Mouse (Mus musculus): ENCODE measurements around the gene Faim. TPM values are rescaled to one million over a fixed set of nuclear protein-coding genes. Genes with fewer than 3 reads are reported as not detected.
A peak's percentile ranks its signal among the peaks of the same experiment; 100 is the strongest.

Gene Faim
- polyA plus RNA-seq (2015; fragmentation: Nextera tagmentation; extraction: Ambion mirVana), result 35.3 and 38.4 TPM in 2 replicates

GRCm38 (mm10) chr9:98985800-98986475 lies at the start of gene Faim:
TSS of gene Faim (plus strand) at chr9:98986373.
- WGBS, result 1% methylated on average over 44 of the region's 45 CpGs
- Histone ChIP-seq H3K27ac (ENCODE audit: low read length) (no peak within 1 kb of the TSS; the same call in 1 of the 2 replicates), H3K9ac (replicated peaks; ENCODE audit: low read depth) (peak within 1 kb of the TSS; percentile 51; the same call in 1 of the 2 replicates), H3K36me3 (ENCODE audit: insufficient read depth, low read length) (no peaks in the 10 kb centered on the region), H3K9me3 (ENCODE audit: low read length) (no peaks in the 10 kb centered on the region), H3K4me3 (ENCODE audit: low read depth, low read length) (peak within 1 kb of the TSS; percentile 68), H3K4me2 (replicated peaks; ENCODE audit: low read depth, low read length) (peak within 1 kb of the TSS; percentile 100), H3K27me3 (replicated peaks; ENCODE audit: insufficient read depth, low read length) (peaks cover 3% of the 10 kb centered on the region; the same call in 1 of the 2 replicates), H3K4me1 (ENCODE audit: insufficient read depth, low read depth, low read length) (no peaks in the 10 kb centered on the region)
- ATAC-seq (peak; percentile 99), DNase-seq (ENCODE audit: low spot score) (peak; percentile 99)
- TF ChIP-seq CTCF (IDR thresholded peaks at IDR 0.05) (peak; percentile 47), EP300 (IDR thresholded peaks at IDR 0.05) (no peak)

GRCm38 (mm10) chr9:98939290-98939689 lies 46.9 kb upstream of the Faim start:
- H3K27me3 ChIP-seq (replicated peaks; ENCODE audit: insufficient read depth, low read length), result no peaks in the 10 kb centered on the region
- DNase-seq (ENCODE audit: low spot score) (peak; percentile 21), ATAC-seq (no peak)
- no peaks in the 10 kb centered on the region for H3K36me3 ChIP-seq (ENCODE audit: insufficient read depth, low read length)
- 24% methylated on average over 2 of the region's 2 CpGs for WGBS
- TF ChIP-seq EP300 (IDR thresholded peaks at IDR 0.05) (no peak), CTCF (IDR thresholded peaks at IDR 0.05) (peak; percentile 60)
- no peaks in the 10 kb centered on the region for H3K4me1 ChIP-seq (ENCODE audit: insufficient read depth, low read depth, low read length)
- no peak overlapping the region for H3K9ac ChIP-seq (replicated peaks; ENCODE audit: low read depth)
- H3K4me3 ChIP-seq (ENCODE audit: low read depth, low read length), result no peak overlapping the region
- H3K27ac ChIP-seq (ENCODE audit: low read length), result no peak overlapping the region
- H3K4me2 ChIP-seq (replicated peaks; ENCODE audit: low read depth, low read length), result no peak overlapping the region
- H3K9me3 ChIP-seq (ENCODE audit: low read length), result no peaks in the 10 kb centered on the region

- Histone ChIP-seq H3K9ac (replicated peaks; ENCODE audit: low read depth) (no peak overlapping the region), H3K4me1 (ENCODE audit: insufficient read depth, low read depth, low read length) (peaks cover 17% of the 10 kb centered on the region), H3K27me3 (replicated peaks; ENCODE audit: insufficient read depth, low read length) (peaks cover 71% of the 10 kb centered on the region), H3K4me2 (replicated peaks; ENCODE audit: low read depth, low read length) (no peak overlapping the region), H3K36me3 (ENCODE audit: insufficient read depth, low read length) (no peaks in the 10 kb centered on the region), H3K9me3 (ENCODE audit: low read length) (no peaks in the 10 kb centered on the region), H3K27ac (ENCODE audit: low read length) (no peak overlapping the region), H3K4me3 (ENCODE audit: low read depth, low read length) (no peak overlapping the region)
- ATAC-seq (0 out of 2 replicates have a peak, but pooled peaks have one; percentile 14), DNase-seq (ENCODE audit: low spot score) (no peak)
- WGBS, result under 1% methylated on average over 40 of the region's 40 CpGs
- TF ChIP-seq CTCF (IDR thresholded peaks at IDR 0.05) (peak; percentile 25; the same call in 1 of the 2 replicates), EP300 (IDR thresholded peaks at IDR 0.05) (no peak)
These were observed 33.8 kb upstream of the Faim start for GRCm38 (mm10) chr9:98952171-98953050.

- no peak for TF ChIP-seq CTCF (IDR thresholded peaks at IDR 0.05)
- TF ChIP-seq EP300 (IDR thresholded peaks at IDR 0.05), result no peak
- DNase-seq (ENCODE audit: low spot score) (no peak), ATAC-seq (no peak)
- Histone ChIP-seq H3K9ac (replicated peaks; ENCODE audit: low read depth) (no peak overlapping the region), H3K27me3 (replicated peaks; ENCODE audit: insufficient read depth, low read length) (peaks cover 80% of the 10 kb centered on the region), H3K4me3 (ENCODE audit: low read depth, low read length) (no peak overlapping the region), H3K4me1 (ENCODE audit: insufficient read depth, low read depth, low read length) (peaks cover 17% of the 10 kb centered on the region), H3K36me3 (ENCODE audit: insufficient read depth, low read length) (no peaks in the 10 kb centered on the region), H3K9me3 (ENCODE audit: low read length) (no peaks in the 10 kb centered on the region), H3K27ac (ENCODE audit: low read length) (no peak overlapping the region), H3K4me2 (replicated peaks; ENCODE audit: low read depth, low read length) (no peak overlapping the region)
- WGBS, result 1% methylated on average over 4 of the region's 4 CpGs
These were observed 32.9 kb upstream of the Faim start for GRCm38 (mm10) chr9:98953291-98953690.

- H3K27me3 ChIP-seq (replicated peaks; ENCODE audit: insufficient read depth, low read length), result peaks cover 85% of the 10 kb centered on the region
- no peak for DNase-seq (ENCODE audit: low spot score)
- no peak overlapping the region for H3K9ac ChIP-seq (replicated peaks; ENCODE audit: low read depth)
- peaks cover 17% of the 10 kb centered on the region for H3K4me1 ChIP-seq (ENCODE audit: insufficient read depth, low read depth, low read length)
- WGBS, result 3% methylated on average over 9 of the region's 9 CpGs
- TF ChIP-seq CTCF (IDR thresholded peaks at IDR 0.05) (no peak), EP300 (IDR thresholded peaks at IDR 0.05) (no peak)
- no peaks in the 10 kb centered on the region for H3K36me3 ChIP-seq (ENCODE audit: insufficient read depth, low read length)
- no peak overlapping the region for H3K4me2 ChIP-seq (replicated peaks; ENCODE audit: low read depth, low read length)
- ATAC-seq, result no peak
- H3K27ac ChIP-seq (ENCODE audit: low read length), result no peak overlapping the region
- no peak overlapping the region for H3K4me3 ChIP-seq (ENCODE audit: low read depth, low read length)
- H3K9me3 ChIP-seq (ENCODE audit: low read length), result no peaks in the 10 kb centered on the region
These were observed 32.3 kb upstream of the Faim start for GRCm38 (mm10) chr9:98953830-98954229.

All from lung, postnatal 0 days (tissue).